Mouse (Mus musculus): ENCODE measurements around the gene 4931406P16Rik.

4931406P16Rik gene

GRCm38 (mm10) chr7:34309186-34309764 is 4.1 kb downstream of the 4931406P16Rik start:
- DNase-seq, result no peak

- DNase-seq, result no peak
Measured at GRCm38 (mm10) chr7:34308586-34308985, 4.8 kb downstream of the 4931406P16Rik start.

- no peak for DNase-seq
Measured at GRCm38 (mm10) chr7:34305454-34305853, 7.9 kb downstream of the 4931406P16Rik start.

DNA sequence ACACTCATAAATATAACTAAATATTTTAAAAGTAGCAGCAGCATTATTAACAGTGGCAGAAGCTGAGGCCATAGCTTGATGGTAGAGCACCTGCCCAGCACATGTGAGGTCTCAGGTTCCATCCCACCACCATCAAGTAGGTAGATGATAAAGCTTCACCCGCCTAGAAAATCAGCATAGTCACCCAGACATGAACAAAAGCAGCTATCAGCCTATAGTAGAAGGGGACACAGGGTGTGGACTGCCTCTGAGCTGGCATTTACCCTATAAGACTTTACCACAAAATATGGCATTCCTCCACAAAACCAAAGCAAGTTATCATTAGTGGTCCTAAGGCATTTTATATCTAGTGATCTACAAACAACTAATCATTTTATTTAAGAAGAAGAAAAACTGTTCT is 10.7 kb downstream of the 4931406P16Rik start:
- no peak for DNase-seq

DNA sequence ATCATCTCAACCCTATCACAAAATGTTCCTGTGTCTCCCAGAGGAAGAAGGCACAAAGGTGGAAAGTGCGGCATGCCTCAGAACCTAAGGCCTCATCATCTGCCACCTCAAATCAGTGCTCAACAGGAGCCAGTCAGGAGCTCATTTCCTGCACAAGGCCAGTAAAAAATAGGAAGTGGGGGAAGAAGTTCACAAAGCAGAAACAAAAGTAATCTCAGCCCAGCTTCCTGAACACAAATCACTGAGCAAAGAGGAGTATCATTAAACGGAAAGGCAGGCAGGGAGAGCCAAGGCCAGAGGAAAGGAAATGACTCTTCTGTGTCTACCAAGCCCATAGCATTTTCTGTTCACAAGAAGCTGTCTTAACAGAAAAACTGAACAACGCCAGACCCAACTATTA is 11.4 kb downstream of the 4931406P16Rik start:
- no peak for DNase-seq

DNA sequence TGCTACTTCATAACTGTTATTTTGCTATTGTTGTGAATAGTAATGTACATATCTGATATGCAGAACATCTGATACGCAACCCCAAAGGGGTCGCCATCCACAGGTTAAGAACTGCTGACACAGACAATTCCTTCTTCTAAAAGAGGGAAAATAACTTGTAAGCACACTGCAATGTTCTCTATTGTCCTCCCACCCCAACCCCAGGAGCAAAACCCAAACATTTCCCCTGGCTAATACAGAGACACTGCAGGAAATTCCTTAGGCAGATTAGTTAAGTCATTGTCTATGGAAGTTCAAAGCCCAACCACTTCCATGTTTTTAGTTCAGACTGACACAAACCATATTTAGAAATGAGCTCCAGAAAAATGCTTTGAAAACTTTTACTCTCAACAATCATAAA is 14.5 kb downstream of the 4931406P16Rik start:
- DNase-seq, result no peak

DNA sequence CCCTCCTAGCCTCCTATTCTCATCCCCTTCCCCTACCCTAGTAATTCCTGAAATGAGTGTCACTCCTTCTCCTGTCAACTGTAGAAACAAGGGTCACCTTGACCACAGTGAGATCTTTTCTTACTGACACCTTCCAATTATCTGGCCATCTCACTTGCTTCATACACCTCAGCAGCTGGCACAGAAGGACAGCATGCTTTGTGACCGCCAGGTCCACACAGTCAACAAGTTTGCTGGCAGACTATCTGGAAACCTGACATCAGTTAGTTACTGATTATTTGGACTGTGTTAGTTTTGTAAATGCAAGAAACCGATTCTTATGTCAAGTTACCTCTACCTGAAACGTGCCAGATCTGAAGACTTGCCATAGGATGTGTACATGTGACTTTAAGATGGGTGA is 17.2 kb downstream of the 4931406P16Rik start:
- no peak for DNase-seq

- DNase-seq, result no peak
Measured at GRCm38 (mm10) chr7:34292633-34293032, 20.7 kb downstream of the 4931406P16Rik start.

GRCm38 (mm10) chr7:34291265-34291664 is 22.1 kb downstream of the 4931406P16Rik start:
- DNase-seq, result no peak

GRCm38 (mm10) chr7:34290450-34291151 is 22.8 kb downstream of the 4931406P16Rik start:
- no peak for DNase-seq

GRCm38 (mm10) chr7:34277656-34278055 is 35.7 kb downstream of the 4931406P16Rik start:
- DNase-seq, result no peak

GRCm38 (mm10) chr7:34276066-34276465 is 37.3 kb downstream of the 4931406P16Rik start:
- no peak for DNase-seq

GRCm38 (mm10) chr7:34272465-34272864 is 40.9 kb downstream of the 4931406P16Rik start:
- DNase-seq, result no peak

GRCm38 (mm10) chr7:34268463-34268862 is 44.9 kb downstream of the 4931406P16Rik start:
- DNase-seq, result no peak

- no peak for DNase-seq
Measured at GRCm38 (mm10) chr7:34266421-34266820, 46.9 kb downstream of the 4931406P16Rik start.

- DNase-seq, result peak; percentile 63
Measured at GRCm38 (mm10) chr7:34265876-34266346, 47.4 kb downstream of the 4931406P16Rik start.

GRCm38 (mm10) chr7:34263437-34263836 is 49.9 kb downstream of the 4931406P16Rik start:
- no peak for DNase-seq

DNA sequence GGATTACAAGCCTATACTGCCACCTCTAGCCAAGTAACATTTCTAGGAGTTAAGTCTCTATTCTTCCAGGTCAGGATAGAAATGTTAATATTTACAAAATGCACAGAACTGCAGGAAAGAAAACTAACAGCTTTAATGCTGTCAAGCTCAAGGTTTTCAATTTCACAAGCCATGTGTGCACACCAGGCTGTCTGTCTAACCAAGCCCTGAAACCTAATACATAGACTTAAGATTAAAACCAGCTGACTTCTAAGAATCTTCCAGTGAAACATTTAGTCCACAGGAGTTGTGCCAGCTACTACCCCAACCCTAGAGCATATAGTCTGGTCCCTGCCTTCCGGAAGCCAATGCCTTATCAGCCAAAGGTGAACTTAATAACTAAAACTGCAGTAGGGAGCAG is 54.9 kb downstream of the 4931406P16Rik start:
- DNase-seq, result no peak

DNA sequence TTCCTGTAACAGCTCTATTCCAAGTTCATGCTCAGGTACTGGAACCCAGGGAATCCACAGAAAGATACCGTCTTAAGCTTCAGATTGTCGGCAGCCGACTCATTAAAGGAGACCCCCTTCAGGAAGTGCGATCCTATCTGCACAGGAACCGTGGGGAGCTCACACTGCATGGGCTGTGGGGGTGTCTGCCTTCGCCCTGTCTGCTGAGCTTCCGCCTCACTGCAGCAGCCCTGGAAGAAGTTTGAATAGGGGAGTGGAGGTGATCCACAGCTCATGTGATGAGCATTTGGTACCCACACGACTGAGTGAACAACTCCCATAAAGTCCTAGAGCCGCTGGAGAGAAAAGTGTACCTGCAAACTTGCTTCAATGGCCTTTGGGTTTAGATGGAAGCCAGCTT is 56.1 kb downstream of the 4931406P16Rik start:
- no peak for DNase-seq

DNA sequence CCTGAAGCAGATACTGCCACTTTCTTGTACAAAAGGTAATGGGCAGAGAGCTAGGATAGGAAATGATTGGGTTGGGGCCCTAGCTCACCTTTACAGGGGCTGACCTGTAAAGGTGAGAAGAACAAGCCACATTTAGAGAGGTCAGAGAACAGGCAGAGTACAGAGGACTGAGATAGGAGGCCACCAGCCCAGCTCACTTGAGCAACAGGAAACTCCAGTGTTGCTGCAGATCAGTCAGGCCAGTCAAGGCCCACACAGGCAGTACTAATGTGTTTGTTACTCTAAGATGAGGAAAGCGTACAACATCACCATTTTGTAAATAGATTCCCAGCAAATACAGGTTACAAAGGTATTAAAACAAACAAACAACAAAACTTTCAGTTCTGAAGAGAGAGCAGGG is 57.4 kb downstream of the 4931406P16Rik start:
- no peak for DNase-seq

DNA sequence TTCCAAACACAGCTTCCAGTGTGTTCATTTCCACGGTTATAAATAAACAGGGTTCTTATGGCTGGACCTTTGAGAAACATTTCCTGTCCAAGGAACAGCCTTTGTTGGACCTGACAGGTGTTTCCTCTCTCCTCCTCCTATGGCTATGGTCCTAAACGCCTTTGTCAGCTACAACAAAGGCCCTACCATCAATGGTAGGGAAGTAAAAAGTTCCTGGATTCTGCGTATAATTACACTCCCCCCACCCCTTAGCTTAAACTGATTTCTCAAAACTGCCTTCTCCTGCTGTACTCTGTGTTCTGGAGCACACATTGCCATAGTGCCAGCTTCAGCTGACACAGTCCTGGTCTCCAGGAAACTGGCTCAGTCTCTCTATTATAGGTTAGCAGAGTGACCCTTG is 58.2 kb downstream of the 4931406P16Rik start:
- no peak for DNase-seq

DNA sequence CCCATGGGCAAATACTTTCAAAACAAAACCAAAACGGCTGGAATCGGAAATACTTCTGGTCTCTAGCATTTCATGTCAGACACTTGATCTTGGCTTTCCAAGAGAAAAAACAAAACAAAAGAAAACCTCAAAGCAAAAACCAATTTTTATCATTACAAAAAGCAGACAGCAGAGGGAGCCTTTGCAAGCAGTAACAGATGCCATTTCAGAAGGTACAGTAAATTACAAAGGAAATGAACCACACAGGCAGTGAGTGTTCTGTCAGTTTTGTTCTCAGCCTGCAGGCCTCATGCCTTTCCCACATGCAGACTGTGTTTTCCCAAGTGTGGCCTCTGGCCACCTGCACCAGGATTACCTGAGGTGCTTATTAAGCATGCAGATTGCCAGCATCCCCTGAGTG is 61.3 kb downstream of the 4931406P16Rik start:
- DNase-seq, result peak; percentile 15

DNA sequence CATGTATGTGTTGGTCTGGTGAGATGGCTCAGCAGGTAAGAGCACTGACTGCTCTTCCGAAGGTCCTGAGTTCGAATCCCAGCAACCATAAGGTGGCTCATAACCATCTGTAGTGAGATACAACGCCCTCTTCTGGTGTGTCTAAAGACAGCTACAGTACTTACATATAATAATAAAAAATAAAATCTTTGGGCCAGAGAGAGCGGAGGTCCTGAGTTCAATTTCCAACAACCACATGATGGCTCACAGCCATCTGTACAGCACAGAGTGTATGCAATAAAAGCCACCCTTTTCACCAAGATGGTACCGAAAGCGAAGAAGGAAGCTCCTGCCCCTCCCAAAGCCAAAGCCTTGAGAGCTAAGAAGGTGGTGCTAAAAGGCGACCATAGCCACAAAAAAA is 62.6 kb downstream of the 4931406P16Rik start, which contains the start of gene Gm6096:
Gm6096 (plus strand) TSS at position 301 of the 400 bp plus-strand sequence.
- DNase-seq, result no peak

DNA sequence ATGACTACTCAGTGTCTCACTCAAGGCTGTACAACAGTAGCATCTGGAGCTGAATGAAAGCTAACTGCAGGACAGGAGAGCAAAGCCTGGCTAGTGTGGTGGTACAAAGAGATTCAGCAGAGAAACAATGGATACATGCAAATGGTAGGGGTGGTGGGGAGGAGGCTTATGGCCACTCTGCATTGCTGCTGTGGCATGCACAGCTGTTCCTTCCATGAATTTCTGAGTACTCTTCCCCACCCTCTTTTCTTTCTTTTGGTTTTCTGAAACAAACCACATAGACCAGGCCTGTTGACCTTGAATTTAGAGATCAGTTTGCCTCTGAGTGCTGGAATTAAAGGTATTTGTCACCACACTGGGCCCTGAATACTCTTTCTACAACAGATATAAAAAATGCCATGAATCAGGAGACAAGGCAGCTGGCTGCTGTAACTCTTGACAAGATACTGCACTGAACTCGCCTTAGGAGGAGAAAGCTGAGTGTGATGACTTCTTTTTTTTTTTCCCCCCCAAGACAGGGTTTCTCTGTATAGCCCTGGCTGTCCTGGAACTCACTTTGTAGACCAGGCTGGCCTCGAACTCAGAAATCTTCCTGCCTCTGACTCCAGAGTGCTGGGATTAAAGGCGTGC is 66.4 kb downstream of the 4931406P16Rik start:
- DNase-seq, result no peak

Data from cerebellum, adult 11-12 months (tissue).